Mouse (Mus musculus): ENCODE data around the gene Sorcs3. TPM values are rescaled to one million over a fixed set of nuclear protein-coding genes. Genes with fewer than 3 reads are reported as not detected.

Sorcs3 gene
- polyA plus RNA-seq, 1 experiment from 2014 or later = 0.28 TPM

- no peak for ATAC-seq (ENCODE audit: insufficient number of reproducible peaks, low FRiP score, low TSS enrichment, low read depth)
- Histone ChIP-seq H3K27me3 (ENCODE audit: control insufficient read depth, insufficient read depth, low read length) (no peaks in the 10 kb centered on the region), H3K4me2 (ENCODE audit: low read depth, severe bottlenecking) (no peak overlapping the region), H3K9me3 (ENCODE audit: control insufficient read depth, low read length) (no peaks in the 10 kb centered on the region), H3K9ac (ENCODE audit: low read length) (no peak overlapping the region), H3K4me3 (ENCODE audit: low read depth, low read length) (no peak overlapping the region), H3K4me1 (ENCODE audit: control insufficient read depth, insufficient read depth, low read length) (no peaks in the 10 kb centered on the region), H3K36me3 (ENCODE audit: control insufficient read depth, insufficient read depth, low read length) (no peaks in the 10 kb centered on the region), H3K27ac (replicated peaks; ENCODE audit: low read depth, low read length) (no peak overlapping the region)
- 70% methylated on average over 14 of the region's 14 CpGs for WGBS
- DNase-seq (ENCODE audit: low spot score) = no peak
Measured at GRCm38 (mm10) chr19:48300440-48301231, 94.8 kb downstream of the Sorcs3 start.

GRCm38 (mm10) chr19:48301300-48301699 is 95.5 kb downstream of the Sorcs3 start:
- Histone ChIP-seq H3K9ac (ENCODE audit: low read length) (no peak overlapping the region), H3K27ac (replicated peaks; ENCODE audit: low read depth, low read length) (no peak overlapping the region), H3K4me3 (ENCODE audit: low read depth, low read length) (no peak overlapping the region), H3K27me3 (ENCODE audit: control insufficient read depth, insufficient read depth, low read length) (no peaks in the 10 kb centered on the region), H3K4me2 (ENCODE audit: low read depth, severe bottlenecking) (no peak overlapping the region), H3K4me1 (ENCODE audit: control insufficient read depth, insufficient read depth, low read length) (no peaks in the 10 kb centered on the region), H3K9me3 (ENCODE audit: control insufficient read depth, low read length) (no peaks in the 10 kb centered on the region), H3K36me3 (ENCODE audit: control insufficient read depth, insufficient read depth, low read length) (no peaks in the 10 kb centered on the region)
- WGBS = 55% methylated on average over 3 of the region's 3 CpGs
- no peak for ATAC-seq (ENCODE audit: insufficient number of reproducible peaks, low FRiP score, low TSS enrichment, low read depth)
- no peak for DNase-seq (ENCODE audit: low spot score)

GRCm38 (mm10) chr19:48308341-48308740 is 102.5 kb downstream of the Sorcs3 start:
- DNase-seq (ENCODE audit: low spot score) (no peak), ATAC-seq (ENCODE audit: insufficient number of reproducible peaks, low FRiP score, low TSS enrichment, low read depth) (no peak)
- 90% methylated on average over 8 of the region's 8 CpGs for WGBS
- Histone ChIP-seq H3K27ac (replicated peaks; ENCODE audit: low read depth, low read length) (no peak overlapping the region), H3K4me1 (ENCODE audit: control insufficient read depth, insufficient read depth, low read length) (no peaks in the 10 kb centered on the region), H3K4me3 (ENCODE audit: low read depth, low read length) (no peak overlapping the region), H3K9me3 (ENCODE audit: control insufficient read depth, low read length) (no peaks in the 10 kb centered on the region), H3K4me2 (ENCODE audit: low read depth, severe bottlenecking) (no peak overlapping the region), H3K27me3 (ENCODE audit: control insufficient read depth, insufficient read depth, low read length) (no peaks in the 10 kb centered on the region), H3K9ac (ENCODE audit: low read length) (no peak overlapping the region), H3K36me3 (ENCODE audit: control insufficient read depth, insufficient read depth, low read length) (no peaks in the 10 kb centered on the region)

- H3K4me1 ChIP-seq (ENCODE audit: control insufficient read depth, insufficient read depth, low read length) = no peaks in the 10 kb centered on the region
- no peaks in the 10 kb centered on the region for H3K9me3 ChIP-seq (ENCODE audit: control insufficient read depth, low read length)
- no peaks in the 10 kb centered on the region for H3K36me3 ChIP-seq (ENCODE audit: control insufficient read depth, insufficient read depth, low read length)
- WGBS = 67% methylated on average over 15 of the region's 15 CpGs
- no peak overlapping the region for H3K4me3 ChIP-seq (ENCODE audit: low read depth, low read length)
- ATAC-seq (ENCODE audit: insufficient number of reproducible peaks, low FRiP score, low TSS enrichment, low read depth) (no peak), DNase-seq (ENCODE audit: low spot score) (no peak)
- no peak overlapping the region for H3K27ac ChIP-seq (replicated peaks; ENCODE audit: low read depth, low read length)
- no peaks in the 10 kb centered on the region for H3K27me3 ChIP-seq (ENCODE audit: control insufficient read depth, insufficient read depth, low read length)
- no peak overlapping the region for H3K4me2 ChIP-seq (ENCODE audit: low read depth, severe bottlenecking)
- H3K9ac ChIP-seq (ENCODE audit: low read length) = no peak overlapping the region
Measured at GRCm38 (mm10) chr19:48309531-48310337, 103.9 kb downstream of the Sorcs3 start.

- ATAC-seq (ENCODE audit: insufficient number of reproducible peaks, low FRiP score, low TSS enrichment, low read depth) (no peak), DNase-seq (ENCODE audit: low spot score) (no peak)
- Histone ChIP-seq H3K9ac (ENCODE audit: low read length) (no peak overlapping the region), H3K4me2 (ENCODE audit: low read depth, severe bottlenecking) (no peak overlapping the region), H3K27me3 (ENCODE audit: control insufficient read depth, insufficient read depth, low read length) (no peaks in the 10 kb centered on the region), H3K4me3 (ENCODE audit: low read depth, low read length) (no peak overlapping the region), H3K9me3 (ENCODE audit: control insufficient read depth, low read length) (no peaks in the 10 kb centered on the region), H3K4me1 (ENCODE audit: control insufficient read depth, insufficient read depth, low read length) (no peaks in the 10 kb centered on the region), H3K27ac (replicated peaks; ENCODE audit: low read depth, low read length) (no peak overlapping the region), H3K36me3 (ENCODE audit: control insufficient read depth, insufficient read depth, low read length) (no peaks in the 10 kb centered on the region)
- WGBS = 76% methylated on average over 6 of the region's 6 CpGs
Measured at GRCm38 (mm10) chr19:48310338-48310710, 104.5 kb downstream of the Sorcs3 start.

- Histone ChIP-seq H3K4me1 (ENCODE audit: control insufficient read depth, insufficient read depth, low read length) (no peaks in the 10 kb centered on the region), H3K4me2 (ENCODE audit: low read depth, severe bottlenecking) (no peak overlapping the region), H3K4me3 (ENCODE audit: low read depth, low read length) (no peak overlapping the region), H3K36me3 (ENCODE audit: control insufficient read depth, insufficient read depth, low read length) (no peaks in the 10 kb centered on the region), H3K9me3 (ENCODE audit: control insufficient read depth, low read length) (no peaks in the 10 kb centered on the region), H3K27me3 (ENCODE audit: control insufficient read depth, insufficient read depth, low read length) (no peaks in the 10 kb centered on the region), H3K9ac (ENCODE audit: low read length) (no peak overlapping the region), H3K27ac (replicated peaks; ENCODE audit: low read depth, low read length) (no peak overlapping the region)
- DNase-seq (ENCODE audit: low spot score) (no peak), ATAC-seq (ENCODE audit: insufficient number of reproducible peaks, low FRiP score, low TSS enrichment, low read depth) (no peak)
- WGBS = 94% methylated on average over 9 of the region's 9 CpGs
Measured at GRCm38 (mm10) chr19:48313776-48314175, 108.0 kb downstream of the Sorcs3 start.

- 78% methylated on average over 6 of the region's 6 CpGs for WGBS
- H3K9ac ChIP-seq (ENCODE audit: low read length) = no peak overlapping the region
Measured at GRCm38 (mm10) chr19:48327115-48327514, 121.3 kb downstream of the Sorcs3 start.

GRCm38 (mm10) chr19:48328171-48328570 is 122.3 kb downstream of the Sorcs3 start:
- Histone ChIP-seq H3K27ac (replicated peaks; ENCODE audit: low read depth, low read length) (no peak overlapping the region), H3K36me3 (ENCODE audit: control insufficient read depth, insufficient read depth, low read length) (no peaks in the 10 kb centered on the region), H3K4me2 (ENCODE audit: low read depth, severe bottlenecking) (no peak overlapping the region), H3K4me1 (ENCODE audit: control insufficient read depth, insufficient read depth, low read length) (no peaks in the 10 kb centered on the region), H3K9ac (ENCODE audit: low read length) (no peak overlapping the region), H3K9me3 (ENCODE audit: control insufficient read depth, low read length) (no peaks in the 10 kb centered on the region), H3K4me3 (ENCODE audit: low read depth, low read length) (no peak overlapping the region), H3K27me3 (ENCODE audit: control insufficient read depth, insufficient read depth, low read length) (no peaks in the 10 kb centered on the region)
- WGBS = 84% methylated on average over 8 of the region's 8 CpGs
- no peak for DNase-seq (ENCODE audit: low spot score)
- no peak for ATAC-seq (ENCODE audit: insufficient number of reproducible peaks, low FRiP score, low TSS enrichment, low read depth)

More at GRCm38 (mm10) chr19:48327115-48327514, 121.3 kb downstream of the Sorcs3 start:
- no peaks in the 10 kb centered on the region for H3K36me3 ChIP-seq (ENCODE audit: control insufficient read depth, insufficient read depth, low read length)
- no peaks in the 10 kb centered on the region for H3K4me1 ChIP-seq (ENCODE audit: control insufficient read depth, insufficient read depth, low read length)
- no peak overlapping the region for H3K4me3 ChIP-seq (ENCODE audit: low read depth, low read length)
- no peak overlapping the region for H3K4me2 ChIP-seq (ENCODE audit: low read depth, severe bottlenecking)
- no peaks in the 10 kb centered on the region for H3K27me3 ChIP-seq (ENCODE audit: control insufficient read depth, insufficient read depth, low read length)
- ATAC-seq (ENCODE audit: insufficient number of reproducible peaks, low FRiP score, low TSS enrichment, low read depth) (no peak), DNase-seq (ENCODE audit: low spot score) (no peak)
- no peaks in the 10 kb centered on the region for H3K9me3 ChIP-seq (ENCODE audit: control insufficient read depth, low read length)
- no peak overlapping the region for H3K27ac ChIP-seq (replicated peaks; ENCODE audit: low read depth, low read length)

All from limb, embryonic 11.5 days (tissue).